Comparison of ENCODE assay signal across 9 mouse cellular contexts in the genomic region with DNA sequence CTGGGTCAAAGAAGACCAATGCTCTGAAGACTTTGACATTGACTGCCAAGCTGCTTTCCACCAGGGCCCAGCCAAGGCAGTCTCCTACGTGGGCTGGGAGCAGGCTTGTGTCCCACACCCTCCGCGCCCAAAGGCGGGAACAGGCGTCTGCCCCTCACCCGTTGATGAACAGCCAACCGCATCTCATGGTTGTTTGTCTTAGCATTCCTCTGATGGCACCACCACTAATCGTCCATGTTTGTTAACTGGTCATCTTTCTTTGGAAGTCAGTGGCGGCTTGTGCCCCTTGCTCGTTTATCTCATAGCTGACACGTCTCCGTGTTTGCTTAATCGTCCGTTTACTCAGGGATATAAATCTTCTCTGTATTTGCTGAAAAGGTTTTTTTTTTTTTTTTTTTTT. TPM values are rescaled to one million over a fixed set of nuclear protein-coding genes. Genes with fewer than 3 reads are reported as not detected.
DNase-seq lines count a peak whose midpoint lies in the region; ATAC-seq and TF ChIP-seq lines count a peak whose summit lies in the region.
"Had no signal": no experiment of that assay in that cellular context is flagged by ENCODE, and none has a peak within 500 bp of the region (broad histone marks: within the 10 kb centered on the region; RNA-seq: fewer than 3 reads in every experiment).

No protein-coding gene starts in this region.

- TF ChIP-seq CTCF in forebrain, postnatal 0 days (IDR thresholded peaks at IDR 0.05; ENCODE audit: low read depth), result no peak

- H3K27me3 ChIP-seq in forebrain, embryonic 10.5 days (ENCODE audit: poor library complexity, severe bottlenecking), result no peaks in the 10 kb centered on the region
- H3K27me3 ChIP-seq in forebrain, embryonic 16.5 days (replicated peaks; ENCODE audit: control insufficient read depth, insufficient read depth, low read length), result no peaks in the 10 kb centered on the region
- no peaks in the 10 kb centered on the region for H3K27me3 ChIP-seq in forebrain, postnatal 0 days (ENCODE audit: insufficient read depth, low read length)
- H3K27me3 ChIP-seq in midbrain, embryonic 10.5 days (ENCODE audit: low read depth, poor library complexity, severe bottlenecking), result no peaks in the 10 kb centered on the region

- H3K9ac ChIP-seq in forebrain, embryonic 16.5 days (replicated peaks; ENCODE audit: low read depth, low read length), result no peak overlapping the region
- H3K9ac ChIP-seq in ES-E14 (ENCODE audit: insufficient read depth, low read depth, low read length, poor library complexity, severe bottlenecking), result no peak overlapping the region
- no peak overlapping the region for H3K9ac ChIP-seq in forebrain, postnatal 0 days

- intact Hi-C loops in left cerebral cortex, postnatal 25 days (cut with DNase I), result no loop called here

- H3K4me1 ChIP-seq in forebrain, embryonic 10.5 days, result peaks cover 55% of the 10 kb centered on the region
- H3K4me1 ChIP-seq in forebrain, embryonic 16.5 days (replicated peaks; ENCODE audit: control insufficient read depth, insufficient read depth, low read length), result peaks cover 17% of the 10 kb centered on the region
- peaks cover 0 to 15% of the 10 kb centered on the region in 2 experiments; a peak in 1 of 4 replicates for H3K4me1 ChIP-seq in ES-E14 (ENCODE audit: control insufficient read depth in 2 of 2, insufficient read depth in 2 of 2, low read length in 2 of 2, poor library complexity in 1 of 2)
- peaks cover 10% of the 10 kb centered on the region; the same call in 1 of the 2 replicates for H3K4me1 ChIP-seq in forebrain, postnatal 0 days (ENCODE audit: insufficient read depth)
- H3K4me1 ChIP-seq in midbrain, embryonic 10.5 days, result peaks cover 51% of the 10 kb centered on the region

- H3K4me2 ChIP-seq in forebrain, embryonic 16.5 days (ENCODE audit: low read length), result no peak overlapping the region
- H3K4me2 ChIP-seq in forebrain, postnatal 0 days (ENCODE audit: low read depth), result no peak overlapping the region

- H3K4me3 ChIP-seq in forebrain, embryonic 10.5 days, result no peak overlapping the region
- no peak overlapping the region for H3K4me3 ChIP-seq in forebrain, embryonic 16.5 days (replicated peaks; ENCODE audit: low read length)
- no peak overlapping the region for H3K4me3 ChIP-seq in ES-E14 (ENCODE audit: insufficient read depth in 1 of 2, low read depth in 1 of 2, low read length in 2 of 2, poor library complexity in 1 of 2, severe bottlenecking in 1 of 2)
- H3K4me3 ChIP-seq in forebrain, postnatal 0 days (ENCODE audit: low read depth, low read length), result no peak overlapping the region
- H3K4me3 ChIP-seq in midbrain, embryonic 10.5 days, result no peak overlapping the region

- no peak for ATAC-seq in forebrain, embryonic 16.5 days
- ATAC-seq in forebrain, postnatal 0 days, result no peak
- ATAC-seq in monocyte, adult 5-6 weeks (replicated peaks; ENCODE audit: insufficient number of reproducible peaks, low FRiP score, low TSS enrichment, poor library complexity, severe bottlenecking), result no peak

- no peaks in the 10 kb centered on the region for H3K36me3 ChIP-seq in forebrain, embryonic 10.5 days (replicated peaks)
- no peaks in the 10 kb centered on the region for H3K36me3 ChIP-seq in forebrain, embryonic 16.5 days (ENCODE audit: control insufficient read depth, insufficient read depth)
- no peaks in the 10 kb centered on the region for H3K36me3 ChIP-seq in ES-E14 (ENCODE audit: control insufficient read depth, insufficient read depth, low read length, poor library complexity, severe bottlenecking)
- no peaks in the 10 kb centered on the region for H3K36me3 ChIP-seq in forebrain, postnatal 0 days (ENCODE audit: insufficient read depth)
- H3K36me3 ChIP-seq in midbrain, embryonic 10.5 days, result no peaks in the 10 kb centered on the region

- 66% methylated on average over 14 of the region's 14 CpGs for WGBS in forebrain, embryonic 10.5 days
- 52% methylated on average over 14 of the region's 14 CpGs for WGBS in forebrain, embryonic 16.5 days
- 47% methylated on average over 14 of the region's 14 CpGs for WGBS in forebrain, postnatal 0 days
- WGBS in midbrain, embryonic 10.5 days, result 52% methylated on average over 14 of the region's 14 CpGs

- in situ Hi-C loops in ES-E14 (cut with MboI; ENCODE audit: low sequenced_read_pairs in 2 of 2, unreplicated experiment in 2 of 2), result no loop called here

- no peaks in the 10 kb centered on the region for H3K9me3 ChIP-seq in forebrain, embryonic 10.5 days
- no peaks in the 10 kb centered on the region for H3K9me3 ChIP-seq in forebrain, embryonic 16.5 days (ENCODE audit: control insufficient read depth, low read length)
- H3K9me3 ChIP-seq in ES-E14 (ENCODE audit: control insufficient read depth, insufficient read depth, low read depth, low read length), result no peaks in the 10 kb centered on the region
- no peaks in the 10 kb centered on the region for H3K9me3 ChIP-seq in forebrain, postnatal 0 days (ENCODE audit: low read length)
- no peaks in the 10 kb centered on the region for H3K9me3 ChIP-seq in midbrain, embryonic 10.5 days (replicated peaks)

- no peak for DNase-seq in forebrain, embryonic 10.5 days (ENCODE audit: extremely low spot score, low spot score)
- DNase-seq in ES-E14 (ENCODE audit: low read depth, low spot score), result no peak
- DNase-seq in forebrain, postnatal 0 days, result no peak
- DNase-seq in midbrain, embryonic 10.5 days (ENCODE audit: low spot score), result peak; percentile 34
- no peak for DNase-seq in testis, postnatal 10 days (ENCODE audit: low spot score)
- no peak for DNase-seq in left cerebral cortex, postnatal 25 days (ENCODE audit: low spot score in 2 of 2)
- DNase-seq: thymus, adult 18-20 months had no signal

- peak overlapping the region; percentile 90 for H3K27ac ChIP-seq in forebrain, embryonic 10.5 days
- no peak overlapping the region for H3K27ac ChIP-seq in forebrain, embryonic 16.5 days (ENCODE audit: low read length)
- no peak overlapping the region for H3K27ac ChIP-seq in ES-E14 (ENCODE audit: insufficient read depth, low read depth, low read length, poor library complexity, severe bottlenecking)
- peak overlapping the region; percentile 36; the same call in 1 of the 2 replicates for H3K27ac ChIP-seq in forebrain, postnatal 0 days (ENCODE audit: low read depth, low read length)
- H3K27ac ChIP-seq in midbrain, embryonic 10.5 days (replicated peaks), result peak overlapping the region; percentile 87

TF ChIP-seq in ES-E14, 5 proteins besides CTCF, POLR2A, EP300 and RAD21:
- TF ChIP-seq HCFC1 (IDR thresholded peaks at IDR 0.05; ENCODE audit: borderline replicate concordance, insufficient read depth, low read length) (no peak), ZNF384 (IDR thresholded peaks at IDR 0.05; ENCODE audit: low read depth, low read length) (peak; percentile 49; the same call in 1 of the 2 replicates)

RNA-seq across cellular contexts. Expression of a gene that starts 10.9 kb away (rescaled TPM):
- polyA plus RNA-seq in forebrain, embryonic 10.5 days (2016; fragmentation: Nextera tagmentation; extraction: Ambion mirVana), result 0.33 and 1.1 TPM in 2 replicates
- 0.73 and 1.2 TPM in 2 replicates for polyA plus RNA-seq in forebrain, embryonic 16.5 days (2015; fragmentation: Nextera tagmentation; extraction: Ambion mirVana)
- 1.3 and 6.4 TPM in 2 replicates for total RNA-seq in ES-E14 (2012; rRNA removed)
- 1.2 and 1.6 TPM in 2 replicates for total RNA-seq in forebrain, postnatal 0 days (2014; rRNA removed)
- polyA plus RNA-seq in forebrain, postnatal 0 days (2015; fragmentation: Nextera tagmentation; extraction: Ambion mirVana), result 1.2 and 1.4 TPM in 2 replicates
- 1.9 TPM in 2 replicates for polyA plus RNA-seq in midbrain, embryonic 10.5 days (2016; fragmentation: Nextera tagmentation; extraction: Ambion mirVana)
- 13.6 to 16.7 TPM (median 15.5 TPM) in 3 replicates for total RNA-seq in monocyte, adult 5-6 weeks (2017)
- total RNA-seq in left cerebral cortex, postnatal 25 days (2021), result not detected

RNA-seq across cellular contexts. Expression of a gene that starts 23.0 kb away (rescaled TPM):
- 15.8 and 16.1 TPM in 2 replicates for polyA plus RNA-seq in forebrain, embryonic 10.5 days (2016; fragmentation: Nextera tagmentation; extraction: Ambion mirVana)
- polyA plus RNA-seq in forebrain, embryonic 16.5 days (2015; fragmentation: Nextera tagmentation; extraction: Ambion mirVana), result 16.0 and 23.0 TPM in 2 replicates
- total RNA-seq in ES-E14 (2012; rRNA removed), result 45.6 and 49.1 TPM in 2 replicates
- total RNA-seq in forebrain, postnatal 0 days (2014; rRNA removed), result 44.8 and 73.5 TPM in 2 replicates
- polyA plus RNA-seq in forebrain, postnatal 0 days (2015; fragmentation: Nextera tagmentation; extraction: Ambion mirVana), result 25.5 and 27.9 TPM in 2 replicates
- polyA plus RNA-seq in midbrain, embryonic 10.5 days (2016; fragmentation: Nextera tagmentation; extraction: Ambion mirVana), result 15.8 and 20.3 TPM in 2 replicates
- total RNA-seq in monocyte, adult 5-6 weeks (2017), result 9.7 to 34.1 TPM (median 22.6 TPM) in 3 replicates
- total RNA-seq in left cerebral cortex, postnatal 25 days (2021), result 1 to 10 TPM; 3.3 to 6.9 TPM

RNA-seq across cellular contexts. Expression of a gene that starts 48.9 kb away (rescaled TPM):
- 10.7 and 12.0 TPM in 2 replicates for polyA plus RNA-seq in forebrain, embryonic 10.5 days (2016; fragmentation: Nextera tagmentation; extraction: Ambion mirVana)
- 3.5 and 5.5 TPM in 2 replicates for polyA plus RNA-seq in forebrain, embryonic 16.5 days (2015; fragmentation: Nextera tagmentation; extraction: Ambion mirVana)
- total RNA-seq in ES-E14 (2012; rRNA removed), result 3.6 and 13.7 TPM in 2 replicates
- total RNA-seq in forebrain, postnatal 0 days (2014; rRNA removed), result 5.7 and 7.9 TPM in 2 replicates
- polyA plus RNA-seq in forebrain, postnatal 0 days (2015; fragmentation: Nextera tagmentation; extraction: Ambion mirVana), result 5.5 and 6.4 TPM in 2 replicates
- 14.2 and 15.0 TPM in 2 replicates for polyA plus RNA-seq in midbrain, embryonic 10.5 days (2016; fragmentation: Nextera tagmentation; extraction: Ambion mirVana)
- total RNA-seq in monocyte, adult 5-6 weeks (2017), result 1,011 to 1,374 TPM (median 1,247 TPM) in 3 replicates
- total RNA-seq in left cerebral cortex, postnatal 25 days (2021), result 1 to 10 TPM; 5.2 to 5.4 TPM

Comparison
In these comparisons a context has a peak if more than half of its experiments do, and no peak if none do; other contexts are left out.
1. H3K27ac ChIP-seq: peak in forebrain, embryonic 10.5 days (single experiment), forebrain, postnatal 0 days (single experiment) and midbrain, embryonic 10.5 days (single experiment); none in forebrain, embryonic 16.5 days (single experiment) and ES-E14 (single experiment).
2. RNA of a gene that starts 48.9 kb away (total RNA-seq): 1,011 to 1,374 TPM in monocyte, adult 5-6 weeks; 3.6 to 13.7 TPM in ES-E14, 5.7 to 7.9 TPM in forebrain, postnatal 0 days and 5.2 to 5.4 TPM in left cerebral cortex, postnatal 25 days; every median in the first group is over 10 times any median in the second.